Mouse (Mus musculus) embryo, embryonic 10 days (tissue): Measurements from ENCODE around the gene Scarb2.
A peak's percentile ranks its signal among the peaks of the same experiment; 100 is the strongest.
"Not testable (repeated sequence)": the region's sequence is repeated elsewhere in the genome, so short reads cannot be mapped to it uniquely, and the experiment has no call there.

Experiments used
- DNase-seq: peaks from one replicate; pipeline ENCODE4 v3.0.0-alpha.2; 2015; ENCODE audit warnings: low spot score

The Scarb2 gene

GRCm38 (mm10) chr5:92506733-92507132 is at the start of gene Scarb2:
Gene Scarb2 (minus strand): TSS chr5:92506833.
- no peak for DNase-seq

DNA sequence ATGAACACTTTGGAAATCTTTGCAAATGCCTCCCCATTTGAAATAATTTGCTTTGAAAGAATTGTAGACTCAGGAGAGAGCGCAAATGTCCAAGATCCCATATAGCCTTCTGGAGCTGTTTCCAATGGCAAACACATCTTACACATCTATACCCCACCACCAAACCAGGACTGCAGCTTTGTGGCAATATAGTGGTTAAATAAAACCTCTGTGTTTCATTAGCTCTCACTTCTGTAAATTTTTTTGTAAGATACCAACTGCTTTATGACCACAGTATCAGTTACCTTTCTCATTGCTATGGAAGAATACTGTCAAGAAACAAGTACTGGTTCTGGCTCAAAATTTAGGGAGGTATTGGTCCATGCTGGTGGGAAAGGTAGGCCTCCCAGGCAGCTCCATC is 49.3 kb upstream of the Scarb2 start:
- no peak for DNase-seq

GRCm38 (mm10) chr5:92554891-92555511 is 48.4 kb upstream of the Scarb2 start, which contains the start of gene Fam47e:
Gene Fam47e (plus strand): TSS chr5:92555069.
- no peak for DNase-seq

DNA sequence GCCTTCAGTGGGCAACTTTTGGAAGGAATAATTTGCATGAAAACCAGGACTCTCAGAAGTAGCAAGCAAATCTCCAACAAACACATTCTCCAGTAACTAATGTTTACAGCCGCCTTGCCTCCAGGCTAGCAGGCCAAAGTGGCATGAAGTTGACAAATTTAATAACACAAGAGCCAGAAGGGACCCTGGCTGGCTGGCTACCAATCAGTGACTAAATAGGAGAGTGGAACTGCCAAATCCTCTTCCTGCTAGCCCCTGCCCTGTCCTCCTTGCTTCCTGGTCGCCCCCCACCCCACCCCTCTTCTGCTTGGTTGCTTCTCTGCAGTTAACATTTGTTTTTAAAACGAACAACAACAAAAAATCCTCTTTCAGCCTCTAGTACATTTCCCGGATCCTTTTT is 47.8 kb upstream of the Scarb2 start:
- DNase-seq, result no peak

DNA sequence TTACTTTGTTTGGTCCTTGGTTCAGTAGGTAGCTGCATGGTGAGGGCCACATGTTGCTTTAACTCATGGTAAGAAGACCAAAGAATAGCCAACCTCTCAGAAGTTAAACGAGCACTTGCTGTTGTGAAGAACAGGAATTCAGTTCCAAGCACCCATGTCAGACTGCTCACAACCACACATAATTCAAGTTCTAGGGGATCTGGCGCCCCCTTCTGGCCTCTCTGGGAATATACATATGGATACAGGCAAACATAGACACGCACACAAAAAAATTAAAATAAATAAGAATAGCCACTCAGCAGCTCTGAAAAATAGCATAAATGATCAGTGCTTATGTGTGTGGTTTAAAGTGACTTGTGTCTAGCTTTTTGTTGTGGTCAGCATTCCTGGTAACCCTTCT is 47.3 kb upstream of the Scarb2 start:
- DNase-seq, result no peak

GRCm38 (mm10) chr5:92552611-92553010 is 46.0 kb upstream of the Scarb2 start:
- DNase-seq, result no peak

DNA sequence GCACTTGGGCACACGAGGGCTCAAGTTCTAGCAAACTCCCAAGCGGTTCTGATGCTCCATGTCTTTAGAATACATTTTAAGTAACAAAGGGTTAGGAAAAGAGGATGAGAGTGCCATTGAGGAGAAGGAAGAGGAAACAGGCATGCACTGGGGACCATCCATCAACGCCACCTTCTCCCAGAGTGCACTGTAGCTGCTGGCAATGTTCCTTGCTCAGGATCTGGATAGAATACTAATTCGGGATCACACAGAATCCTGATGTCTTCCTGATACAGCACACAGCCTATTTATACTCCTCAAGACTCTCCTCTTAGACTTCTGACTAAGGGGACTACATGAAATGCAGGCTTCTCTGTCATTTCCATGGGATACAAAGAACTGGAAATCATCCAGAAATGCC is 33.1 kb upstream of the Scarb2 start:
- DNase-seq, result no peak

- no peak for DNase-seq
Observed at GRCm38 (mm10) chr5:92524821-92525258, 18.2 kb upstream of the Scarb2 start.

DNA sequence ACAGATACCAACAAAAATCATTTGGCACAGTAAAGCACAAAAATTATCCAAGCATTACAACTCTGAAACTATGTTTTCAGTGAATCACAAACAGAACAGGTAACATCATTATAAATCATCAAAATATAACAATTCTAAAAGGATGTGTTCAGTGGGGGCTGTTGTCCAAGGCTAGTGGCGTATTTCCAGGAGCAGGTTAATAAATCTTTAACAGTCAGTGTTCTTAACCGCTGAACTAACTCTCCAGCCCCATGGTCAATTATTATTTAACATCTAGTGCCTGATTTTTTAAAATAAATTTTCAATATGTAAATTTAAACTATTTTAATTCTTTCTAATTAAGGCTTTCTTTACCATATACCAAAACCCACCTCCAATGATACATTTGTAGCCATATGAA is 14.5 kb upstream of the Scarb2 start:
- DNase-seq, result not testable (repeated sequence)

DNA sequence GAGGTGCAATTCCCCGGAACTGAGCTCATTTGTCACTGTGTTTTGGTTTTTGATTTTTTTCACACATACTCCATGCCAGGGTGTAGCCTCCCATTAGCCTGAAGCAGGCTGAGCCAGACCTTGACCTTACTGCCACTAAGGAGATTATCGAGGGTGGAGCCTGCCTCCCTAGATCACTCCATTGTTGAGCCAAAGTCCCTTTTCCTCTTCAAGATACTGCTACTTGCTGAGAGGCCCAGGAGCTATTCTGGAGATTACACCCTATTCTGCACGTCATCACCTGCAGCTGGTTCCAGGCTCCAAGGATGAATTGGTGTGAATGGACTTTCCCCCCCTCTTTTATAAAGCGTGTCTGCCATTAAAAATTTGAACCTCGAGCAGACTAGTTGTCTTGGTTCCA is 5.4 kb upstream of the Scarb2 start:
- no peak for DNase-seq

DNA sequence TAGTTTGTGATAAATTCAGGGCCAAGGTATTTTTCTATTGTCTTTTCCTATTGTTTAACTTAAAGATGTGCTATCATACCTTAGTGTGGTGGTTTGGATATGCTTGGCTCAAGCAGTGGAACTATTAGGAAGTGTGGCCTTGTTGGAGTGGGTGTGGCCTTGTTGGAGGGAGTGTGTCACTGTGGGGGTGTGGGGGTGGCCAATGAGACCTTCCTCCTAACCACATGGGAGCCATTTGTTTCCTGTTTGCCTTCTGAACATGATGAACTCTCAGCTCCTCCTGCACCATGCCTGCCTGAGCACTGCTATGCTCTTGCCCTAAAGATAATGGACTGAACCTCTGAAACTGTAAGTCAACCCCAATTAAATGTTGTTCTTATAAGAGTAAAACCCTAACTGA is 4.6 kb upstream of the Scarb2 start:
- no peak for DNase-seq

GRCm38 (mm10) chr5:92508853-92509252 is 2.2 kb upstream of the Scarb2 start:
- no peak for DNase-seq

DNA sequence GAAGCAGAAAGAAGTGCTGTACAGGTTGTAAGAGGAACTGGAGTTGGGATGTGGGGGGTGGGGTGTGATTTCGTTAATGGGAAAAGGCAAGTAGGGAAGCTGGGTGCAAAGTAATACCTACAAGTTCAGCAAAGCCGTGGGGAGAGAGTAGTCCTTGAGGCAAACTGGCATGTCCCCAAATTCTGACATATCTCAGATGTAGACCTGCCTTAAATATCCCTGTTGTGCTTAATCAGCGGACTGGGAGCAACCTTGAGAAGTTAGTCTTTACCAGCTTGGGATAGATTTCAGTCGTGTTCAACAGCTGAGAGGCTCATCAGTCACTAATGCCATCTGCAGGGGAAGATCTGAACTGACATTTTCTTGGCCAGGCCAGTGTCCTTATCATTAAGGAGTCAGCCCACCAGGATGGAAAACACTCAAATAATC is 318 bp downstream of the Scarb2 start:
- peak; percentile 72 for DNase-seq

GRCm38 (mm10) chr5:92505402-92505865 is 1.2 kb downstream of the Scarb2 start:
- DNase-seq, result peak; percentile 97

DNA sequence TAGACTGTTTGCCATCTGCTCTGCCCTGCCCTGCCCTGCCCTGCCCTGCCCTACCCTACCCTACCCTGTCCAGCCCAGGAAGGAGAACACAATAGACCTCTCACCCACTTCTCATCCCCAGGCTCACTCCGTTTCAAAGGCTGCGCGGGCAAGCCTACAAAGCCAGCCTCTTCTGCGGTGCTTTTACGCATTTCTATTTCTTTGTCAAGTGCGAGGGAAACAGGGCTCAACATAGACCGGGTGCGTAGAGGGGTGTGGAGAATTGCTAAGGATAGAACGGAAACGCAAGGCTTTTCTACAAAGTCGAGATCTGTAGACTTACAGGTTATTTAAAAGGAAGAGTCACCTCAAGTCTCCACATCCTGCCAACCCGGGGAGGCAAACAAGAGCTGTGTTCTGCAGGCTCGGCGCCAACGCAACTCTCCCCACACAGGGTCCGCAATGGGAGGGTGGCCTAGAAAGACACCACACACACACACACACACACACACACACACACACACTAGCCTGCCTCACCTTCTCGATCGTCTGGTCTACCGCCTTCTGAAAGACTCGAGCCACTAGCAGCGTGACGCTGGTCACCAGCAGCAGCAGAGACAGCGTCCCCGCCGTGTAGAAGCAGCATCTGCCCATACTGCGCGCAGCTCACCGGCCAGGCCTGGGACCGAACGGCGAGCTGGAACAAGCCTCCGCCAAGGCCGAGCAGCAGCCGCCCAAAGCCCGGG is 1.8 kb downstream of the Scarb2 start:
- DNase-seq, result peak; percentile 69

GRCm38 (mm10) chr5:92503856-92504618 is 2.6 kb downstream of the Scarb2 start:
- DNase-seq, result no peak

GRCm38 (mm10) chr5:92503356-92503847 is 3.2 kb downstream of the Scarb2 start:
- DNase-seq, result no peak

DNA sequence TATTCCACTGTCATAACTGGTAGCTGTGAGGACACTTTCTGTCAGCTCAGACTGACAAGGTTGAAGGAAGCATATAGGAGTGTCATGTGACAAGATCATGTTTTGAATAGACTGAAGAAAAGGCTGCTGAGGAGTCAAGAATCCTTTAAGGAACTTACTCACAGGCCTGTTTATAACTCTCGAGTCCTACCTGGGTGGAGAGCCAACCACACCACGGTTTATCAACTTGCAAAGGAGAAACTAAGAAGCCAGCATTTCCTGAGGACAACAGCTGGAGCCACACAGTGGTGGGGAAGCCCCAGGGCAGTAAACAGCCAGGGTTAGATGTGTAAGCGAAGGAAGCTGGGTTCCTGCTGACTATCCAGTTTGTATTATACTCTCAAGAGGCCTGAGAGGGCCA is 7.3 kb downstream of the Scarb2 start:
- DNase-seq, result no peak

- DNase-seq, result peak; percentile 61
Observed at GRCm38 (mm10) chr5:92498661-92499060, 8.0 kb downstream of the Scarb2 start.

DNA sequence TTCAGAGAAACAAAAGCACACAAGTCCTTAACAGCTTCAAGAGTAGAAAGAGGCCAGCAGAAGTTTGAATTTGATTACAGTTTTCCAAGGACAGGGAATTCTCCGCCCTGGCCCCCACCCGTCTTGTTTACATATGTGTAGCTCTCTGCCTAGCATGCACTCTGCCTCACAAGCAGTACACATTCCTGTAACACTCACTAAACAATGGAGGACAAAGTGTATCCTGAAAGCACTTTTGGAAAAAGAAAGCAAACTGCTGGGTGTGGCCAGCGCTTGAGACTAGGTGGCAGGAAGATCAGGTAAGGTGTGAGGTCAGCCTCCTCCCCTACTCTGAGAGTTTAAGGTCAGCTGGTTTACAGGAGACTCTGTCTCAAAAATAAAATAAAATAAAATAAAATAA is 8.4 kb downstream of the Scarb2 start:
- DNase-seq, result no peak

GRCm38 (mm10) chr5:92495771-92496409 is 10.7 kb downstream of the Scarb2 start:
- DNase-seq, result no peak

DNA sequence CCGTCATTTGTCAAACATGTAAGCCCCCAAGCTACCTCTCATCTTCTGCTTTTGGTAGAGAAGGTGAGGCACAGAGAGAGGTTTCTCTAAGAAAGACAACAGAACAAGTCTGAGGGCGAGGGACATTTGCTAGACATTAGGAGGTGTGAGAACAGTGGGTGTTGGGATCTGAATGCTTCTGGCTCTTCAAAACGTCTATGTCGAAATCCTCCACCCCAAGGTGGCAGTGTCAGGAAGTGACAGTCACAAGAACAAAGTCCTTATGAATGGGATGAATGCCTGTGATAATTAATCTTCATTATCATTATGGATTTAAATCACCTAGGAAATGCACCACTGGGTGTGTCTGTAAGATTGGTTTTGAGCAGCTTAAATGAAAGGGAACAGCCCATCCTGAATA is 11.3 kb downstream of the Scarb2 start:
- no peak for DNase-seq
